1 mouse cellular context compared by ENCODE assay signal in the genomic region with DNA sequence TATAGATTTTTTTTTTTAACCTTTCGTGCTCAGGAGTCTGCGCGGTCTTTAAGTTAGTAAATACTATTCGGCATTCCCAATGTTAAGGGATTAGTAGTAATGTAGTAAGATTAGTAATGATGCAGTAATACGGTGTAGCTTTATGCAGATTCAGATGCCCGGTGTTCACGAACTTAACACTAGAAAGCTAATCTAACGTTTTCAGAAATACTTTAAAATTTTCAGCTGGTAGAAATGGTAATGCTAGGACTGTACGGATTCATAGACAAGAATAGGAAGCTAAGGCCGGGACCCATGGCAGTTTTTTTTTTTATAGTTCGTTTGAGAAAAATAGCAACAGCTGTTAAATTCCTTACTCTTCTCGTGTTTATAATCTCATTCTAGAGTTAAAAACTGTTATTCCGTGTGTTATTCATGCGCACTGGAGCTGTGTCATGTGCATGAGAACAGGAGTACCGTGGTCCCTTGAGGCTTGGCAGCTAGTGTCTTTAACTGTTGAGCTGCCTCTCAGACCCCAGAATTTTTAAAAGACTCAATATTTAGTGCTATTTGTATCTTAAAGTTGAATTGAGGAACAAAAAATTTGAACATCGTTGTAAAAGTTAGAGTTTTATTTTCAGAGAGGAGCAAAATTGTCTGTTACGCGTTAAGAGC.
TF ChIP-seq lines count a peak whose summit lies in the region.

No protein-coding gene starts in this region.

TF ChIP-seq in MEL, 35 proteins besides CTCF, POLR2A, EP300 and RAD21 (continued from another document):
- TF ChIP-seq POLR2AphosphoS5 (IDR thresholded peaks at IDR 0.05; ENCODE audit: borderline replicate concordance, low read depth, low read length) (no peak), ELF1 (IDR thresholded peaks at IDR 0.05; ENCODE audit: low read depth, low read length) (no peak), NRF1 (IDR thresholded peaks at IDR 0.05; ENCODE audit: insufficient read depth, low read depth, low read length, poor library complexity, severe bottlenecking) (no peak), RCOR1 (IDR thresholded peaks at IDR 0.05; ENCODE audit: low read depth, low read length) (no peak), GABPA (IDR thresholded peaks at IDR 0.05; ENCODE audit: low read depth, low read length) (no peak), MYC (IDR thresholded peaks at IDR 0.05; ENCODE audit: low read depth, low read length) (0 out of 2 replicates have a peak, but pooled peaks have one; percentile 6), BHLHE40 (IDR thresholded peaks at IDR 0.05; ENCODE audit: borderline replicate concordance, low read depth, low read length) (no peak), KAT2A (conservative IDR thresholded peaks at IDR 0.05; ENCODE audit: low read depth, low read length) (no peak), ZKSCAN1 (IDR thresholded peaks at IDR 0.05; ENCODE audit: low read depth, low read length) (no peak), ETS1 (IDR thresholded peaks at IDR 0.05; ENCODE audit: low read depth, low read length) (0 out of 2 replicates have a peak, but pooled peaks have one; percentile 18), CHD1 (IDR thresholded peaks at IDR 0.05; ENCODE audit: low read depth, low read length) (no peak), JUND (IDR thresholded peaks at IDR 0.05; ENCODE audit: low read depth, low read length) (no peak), TBP (IDR thresholded peaks at IDR 0.05; ENCODE audit: low read depth, low read length) (no peak), TAL1 (IDR thresholded peaks at IDR 0.05; ENCODE audit: low read length) (no peak), GATA1 (IDR thresholded peaks at IDR 0.05; ENCODE audit: low read depth, low read length) (no peak), UBTF (IDR thresholded peaks at IDR 0.05; ENCODE audit: borderline replicate concordance, insufficient read depth, low read depth, low read length) (no peak), CHD2 (IDR thresholded peaks at IDR 0.05; ENCODE audit: low read length) (no peak), ZMIZ1 (IDR thresholded peaks at IDR 0.05; ENCODE audit: low read depth, low read length) (no peak), USF2 (IDR thresholded peaks at IDR 0.05; ENCODE audit: borderline replicate concordance in 1 of 2, insufficient read depth in 1 of 2, low read depth in 1 of 2, low read length in 2 of 2) (no peak), USF1 (IDR thresholded peaks at IDR 0.05; ENCODE audit: low read depth, low read length) (0 out of 2 replicates have a peak, but pooled peaks have one; percentile 2), ZNF384 (IDR thresholded peaks at IDR 0.05; ENCODE audit: low read depth, low read length) (no peak), SMC3 (IDR thresholded peaks at IDR 0.05; ENCODE audit: low read depth, low read length) (no peak), MAFK (IDR thresholded peaks at IDR 0.05; ENCODE audit: borderline replicate concordance, low read depth, low read length) (no peak), TCF12 (IDR thresholded peaks at IDR 0.05; ENCODE audit: low read depth, low read length) (no peak), HCFC1 (IDR thresholded peaks at IDR 0.05; ENCODE audit: low read depth, low read length) (0 out of 2 replicates have a peak, but pooled peaks have one; percentile 26), ZC3H11A (IDR thresholded peaks at IDR 0.05; ENCODE audit: low read depth, low read length) (no peak), SIN3A (IDR thresholded peaks at IDR 0.05; ENCODE audit: low read length) (0 out of 2 replicates have a peak, but pooled peaks have one; percentile 24)
